Mouse (Mus musculus) hindbrain, embryonic 11.5 days (tissue): Measurements from ENCODE around the gene Dnah11. TPM values are rescaled to one million over a fixed set of nuclear protein-coding genes. Genes with fewer than 3 reads are reported as not detected.

Experiments
- ATAC-seq: fragments of 200-750 bp; cut with Nextera tagmentation; 2 replicates; pipeline ENCODE4 v1.8.0; 2017; ENCODE audit warnings: mild to moderate bottlenecking, moderate TSS enrichment, moderate library complexity; ENCODE audit not compliant: low FRiP score
- DNase-seq: peaks from one replicate; pipeline ENCODE4 v3.0.0-alpha.2; 2015; ENCODE audit warnings: low spot score
- H3K27ac ChIP-seq: fragments of 300-500 bp; sonication (generic); 2 replicates; pipeline ENCODE4 v1.5.1; 2014; ENCODE audit warnings: mild to moderate bottlenecking, low read depth, low read length
- H3K27me3 ChIP-seq: fragments of 300-500 bp; sonication (generic); 2 replicates; pipeline ENCODE4 v1.6.1; 2014; ENCODE audit warnings: mild to moderate bottlenecking, low read length, moderate library complexity, mixed read lengths; ENCODE audit not compliant: control insufficient read depth, insufficient read depth
- H3K36me3 ChIP-seq: fragments of 300-500 bp; sonication (generic); 2 replicates; pipeline ENCODE4 v1.6.1; 2014; ENCODE audit warnings: mild to moderate bottlenecking, low read length, moderate library complexity, mixed read lengths; ENCODE audit not compliant: control insufficient read depth, insufficient read depth
- H3K4me1 ChIP-seq: fragments of 300-500 bp; sonication (generic); replicated peaks from 2 replicates; pipeline ENCODE4 v1.6.1; 2014; ENCODE audit warnings: low read length, mixed read lengths; ENCODE audit not compliant: control insufficient read depth, insufficient read depth
- H3K4me2 ChIP-seq: fragments of 300-500 bp; sonication (generic); replicated peaks from 2 replicates; pipeline ENCODE4 v1.6.1; 2014; ENCODE audit warnings: mild to moderate bottlenecking, low read depth, low read length
- H3K4me3 ChIP-seq: fragments of 300-500 bp; sonication (generic); 2 replicates; pipeline ENCODE4 v1.5.1; 2014; ENCODE audit warnings: low read depth, low read length
- H3K9ac ChIP-seq: fragments of 300-500 bp; sonication (generic); 2 replicates; pipeline ENCODE4 v1.6.1; 2014; ENCODE audit warnings: low read depth, low read length
- H3K9me3 ChIP-seq: fragments of 300-500 bp; sonication (generic); 2 replicates; pipeline ENCODE4 v1.6.1; 2016; ENCODE audit warnings: low read length; ENCODE audit not compliant: control insufficient read depth
- WGBS: fragments of 180-500 bp; shearing (Covaris S2); extraction: QIAGEN DNeasy Blood & Tissue Kit; methylation state at CpG from one replicate; pipeline ENCODE4 v1.1.7; 2014; 5-methylcytosine and 5-hydroxymethylcytosine counted together
- polyA plus RNA-seq: library from polyadenylated mRNA; unstranded; fragments of >200 nt; fragmentation: Nextera tagmentation; extraction: Ambion mirVana; gene quantifications from 2 replicates; pipeline ENCODE4 v1.2.1, GENCODE M21; 2014

The Dnah11 gene
- polyA plus RNA-seq, 1 experiment from 2014 or later, result 0.43 TPM

DNA sequence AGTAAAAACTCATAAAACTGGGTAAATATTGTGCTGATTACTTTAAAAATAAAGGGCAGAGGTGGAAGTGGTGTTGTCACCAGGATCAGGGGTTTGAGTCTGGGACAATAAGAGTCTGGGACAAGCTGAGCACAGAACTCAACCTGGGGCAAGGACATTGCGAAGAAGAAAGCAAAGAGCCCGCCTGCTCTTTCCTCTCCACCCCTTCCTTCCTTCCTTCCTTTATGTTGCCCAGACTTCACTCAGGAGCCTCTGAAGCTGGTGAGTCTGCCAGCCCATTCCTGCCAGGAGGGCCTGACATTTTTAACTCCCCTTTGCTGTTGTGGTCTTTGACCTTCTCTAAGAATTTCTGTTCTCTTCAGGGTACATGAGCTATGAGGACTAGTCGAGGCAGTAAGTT, 86.9 kb downstream of the Dnah11 start:
- 88% methylated on average over 3 of the region's 3 CpGs for WGBS
- H3K36me3 ChIP-seq, result no peaks in the 10 kb centered on the region
- no peak overlapping the region for H3K27ac ChIP-seq
- H3K4me1 ChIP-seq, result no peaks in the 10 kb centered on the region
- no peak for DNase-seq
- H3K4me3 ChIP-seq, result no peak overlapping the region
- ATAC-seq, result no peak
- H3K9ac ChIP-seq, result no peak overlapping the region
- H3K9me3 ChIP-seq, result no peaks in the 10 kb centered on the region
- no peak overlapping the region for H3K4me2 ChIP-seq
- H3K27me3 ChIP-seq, result peaks cover 2% of the 10 kb centered on the region; the same call in 1 of the 2 replicates

DNA sequence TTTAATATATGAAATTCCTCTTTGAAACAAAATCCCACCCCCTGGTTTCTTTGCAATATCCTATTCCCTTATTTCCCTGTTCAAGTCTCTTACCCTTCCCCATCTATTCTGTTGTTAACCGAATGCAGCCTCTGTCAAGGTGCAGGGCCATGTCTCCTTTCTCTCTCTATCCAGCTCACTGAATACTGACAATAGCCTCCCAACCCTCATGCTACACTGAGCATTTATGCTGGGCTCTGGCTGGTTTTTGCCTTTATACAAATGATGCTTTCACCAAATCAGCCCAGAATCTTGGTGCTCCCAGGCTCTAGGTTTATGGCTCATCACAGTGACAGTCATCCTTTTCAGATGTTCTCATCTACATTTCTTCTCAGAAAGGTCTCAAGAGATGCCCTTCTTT, 91.1 kb downstream of the Dnah11 start:
- WGBS, result 40% methylated on average over 1 of the region's 1 CpGs
- Histone ChIP-seq H3K4me1 (no peaks in the 10 kb centered on the region), H3K27me3 (peaks cover 4% of the 10 kb centered on the region; the same call in 1 of the 2 replicates), H3K9ac (no peak overlapping the region), H3K27ac (no peak overlapping the region), H3K4me3 (no peak overlapping the region), H3K4me2 (no peak overlapping the region), H3K9me3 (no peaks in the 10 kb centered on the region), H3K36me3 (no peaks in the 10 kb centered on the region)
- DNase-seq, result no peak
- ATAC-seq, result no peak

DNA sequence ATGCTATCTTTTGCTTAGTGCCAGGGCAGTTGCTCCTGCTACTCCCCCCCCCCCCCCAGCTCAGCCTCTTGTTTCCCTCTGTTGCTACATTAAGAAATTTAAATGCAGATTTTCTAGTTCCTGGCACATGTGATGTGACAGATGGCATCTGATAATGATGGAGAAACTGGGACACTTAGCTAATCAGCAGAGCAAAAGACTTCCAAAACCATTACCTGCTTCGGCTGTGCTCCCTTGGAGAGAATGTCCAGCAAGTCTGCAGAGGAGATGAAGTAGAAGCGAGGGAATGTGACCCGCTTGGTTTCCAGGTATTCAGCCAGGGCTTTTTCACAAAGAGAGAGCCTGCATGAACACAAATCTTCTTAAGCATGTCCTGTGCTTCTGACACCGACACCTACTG, 94.3 kb downstream of the Dnah11 start:
- ATAC-seq (no peak), DNase-seq (no peak)
- no peaks in the 10 kb centered on the region for H3K36me3 ChIP-seq
- H3K27ac ChIP-seq, result no peak overlapping the region
- H3K27me3 ChIP-seq, result peaks cover 9% of the 10 kb centered on the region
- H3K9me3 ChIP-seq, result no peaks in the 10 kb centered on the region
- no peak overlapping the region for H3K4me3 ChIP-seq
- H3K4me1 ChIP-seq, result no peaks in the 10 kb centered on the region
- no peak overlapping the region for H3K4me2 ChIP-seq
- no peak overlapping the region for H3K9ac ChIP-seq
- 92% methylated on average over 4 of the region's 4 CpGs for WGBS

DNA sequence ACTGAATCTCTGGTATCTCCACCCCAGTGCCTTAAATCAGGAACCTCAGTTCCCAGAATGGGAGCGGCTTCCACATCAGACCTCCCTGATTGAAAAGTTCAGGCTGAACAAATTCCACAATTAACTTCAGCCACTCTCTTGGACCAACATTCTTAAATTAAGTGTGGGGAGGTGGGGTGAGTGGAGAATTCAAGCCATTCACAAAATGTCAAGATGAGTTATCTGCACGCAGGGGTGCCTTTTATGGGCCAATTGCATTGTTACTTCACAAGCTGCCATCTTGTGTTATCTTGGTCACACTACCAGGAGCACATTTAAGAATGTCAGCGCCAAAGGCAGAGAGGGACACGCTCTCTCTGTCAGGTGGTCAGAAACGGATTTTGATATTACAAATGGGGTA, 99.1 kb downstream of the Dnah11 start:
- no peak overlapping the region for H3K4me3 ChIP-seq
- H3K9me3 ChIP-seq, result no peaks in the 10 kb centered on the region
- no peaks in the 10 kb centered on the region for H3K4me1 ChIP-seq
- no peak overlapping the region for H3K4me2 ChIP-seq
- peaks cover 15% of the 10 kb centered on the region for H3K27me3 ChIP-seq
- H3K36me3 ChIP-seq, result no peaks in the 10 kb centered on the region
- ATAC-seq, result no peak
- H3K27ac ChIP-seq, result no peak overlapping the region
- no peak overlapping the region for H3K9ac ChIP-seq
- WGBS, result 38% methylated on average over 5 of the region's 5 CpGs
- DNase-seq, result peak; percentile 19

DNA sequence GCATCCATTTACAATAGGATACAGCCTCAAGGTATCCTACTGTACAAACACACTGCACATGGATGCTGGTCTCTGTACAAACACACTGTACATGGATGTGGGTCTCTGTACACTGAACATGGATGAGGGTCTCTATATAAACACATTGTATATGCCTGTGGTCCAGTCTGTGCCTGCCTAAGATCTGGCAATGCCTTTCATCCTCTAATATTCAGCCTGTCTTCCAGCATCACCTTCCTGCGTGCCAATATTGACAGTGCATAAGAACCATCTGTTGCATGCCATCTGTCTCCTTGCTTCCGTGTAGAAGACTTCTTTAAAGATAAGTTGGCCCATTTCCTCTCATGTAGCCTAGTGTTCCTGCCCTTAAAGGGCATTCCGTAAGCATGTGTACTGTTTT, 100.6 kb downstream of the Dnah11 start:
- Histone ChIP-seq H3K4me2 (no peak overlapping the region), H3K27me3 (peaks cover 15% of the 10 kb centered on the region), H3K4me1 (no peaks in the 10 kb centered on the region), H3K36me3 (no peaks in the 10 kb centered on the region), H3K9me3 (no peaks in the 10 kb centered on the region), H3K27ac (no peak overlapping the region), H3K9ac (no peak overlapping the region), H3K4me3 (no peak overlapping the region)
- no peak for ATAC-seq
- DNase-seq, result no peak
- WGBS, result 79% methylated on average over 3 of the region's 3 CpGs

DNA sequence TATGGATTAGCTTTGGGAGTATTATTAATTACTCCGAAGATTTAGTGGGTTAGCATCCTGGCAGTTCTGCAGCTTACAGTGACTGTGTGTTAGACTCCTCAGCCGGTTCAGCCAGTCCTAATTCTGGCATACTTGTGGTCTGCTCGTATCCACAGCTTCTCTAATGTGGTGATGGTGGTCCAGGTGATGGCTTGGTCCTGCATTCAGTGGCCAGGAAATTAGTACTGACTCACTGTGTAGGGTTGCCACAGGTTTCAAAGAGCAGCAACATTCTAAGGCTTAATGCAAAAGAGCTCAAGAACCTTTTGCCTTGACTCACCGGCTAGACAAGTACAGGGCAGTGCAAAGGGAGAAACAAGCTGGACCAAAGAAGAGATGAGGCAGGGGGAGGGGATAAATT, 103.9 kb downstream of the Dnah11 start:
- Histone ChIP-seq H3K27ac (no peak overlapping the region), H3K36me3 (no peaks in the 10 kb centered on the region), H3K9ac (no peak overlapping the region), H3K4me1 (no peaks in the 10 kb centered on the region), H3K4me3 (no peak overlapping the region), H3K27me3 (peaks cover 7% of the 10 kb centered on the region), H3K4me2 (no peak overlapping the region), H3K9me3 (no peaks in the 10 kb centered on the region)
- 91% methylated on average over 4 of the region's 4 CpGs for WGBS
- ATAC-seq (no peak), DNase-seq (no peak)

DNA sequence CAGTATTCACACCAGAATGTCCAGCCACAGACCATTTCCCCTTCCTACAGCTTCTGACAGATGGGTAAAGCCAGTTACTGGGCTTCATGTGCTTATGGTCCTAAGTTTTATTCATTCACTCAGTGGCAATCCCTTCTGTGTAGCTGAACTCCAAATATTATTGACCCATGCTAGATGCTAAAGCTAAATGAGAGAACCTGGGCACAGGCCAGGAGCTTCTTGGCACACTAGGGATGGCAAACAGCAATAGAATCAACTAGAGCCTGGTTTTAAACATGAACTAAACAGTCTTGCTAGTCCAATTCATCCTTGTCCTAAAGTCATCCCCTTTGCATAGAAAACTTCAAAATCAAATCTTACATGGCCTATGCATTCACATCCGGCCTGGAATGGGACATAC, 113.6 kb downstream of the Dnah11 start:
- Histone ChIP-seq H3K9me3 (no peaks in the 10 kb centered on the region), H3K27me3 (no peaks in the 10 kb centered on the region), H3K4me3 (no peak overlapping the region), H3K4me1 (no peaks in the 10 kb centered on the region), H3K36me3 (no peaks in the 10 kb centered on the region), H3K4me2 (no peak overlapping the region), H3K27ac (no peak overlapping the region), H3K9ac (no peak overlapping the region)
- DNase-seq (no peak), ATAC-seq (no peak)
- WGBS, result 78% methylated on average over 1 of the region's 1 CpGs

DNA sequence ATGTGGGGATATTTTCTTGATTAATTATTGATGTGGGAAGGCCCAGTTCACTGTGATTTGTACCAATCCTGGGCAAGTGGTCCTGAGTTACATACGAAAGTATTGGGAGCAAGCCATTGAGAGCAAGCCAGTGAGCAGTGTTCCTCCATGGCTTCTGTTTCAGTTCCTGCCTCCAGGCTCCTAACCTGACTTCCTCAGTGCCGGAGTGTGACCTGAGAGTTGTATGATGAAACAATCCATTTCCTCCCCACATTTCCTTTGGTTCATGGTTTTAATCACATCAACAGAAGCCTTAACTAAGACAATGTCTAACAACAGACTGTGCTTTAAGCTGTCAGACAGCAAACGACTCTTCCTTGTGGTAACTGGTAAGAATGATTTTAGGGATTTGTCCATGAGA, 114.0 kb downstream of the Dnah11 start:
- Histone ChIP-seq H3K9ac (no peak overlapping the region), H3K27me3 (no peaks in the 10 kb centered on the region), H3K4me1 (no peaks in the 10 kb centered on the region), H3K27ac (no peak overlapping the region), H3K36me3 (no peaks in the 10 kb centered on the region), H3K4me3 (no peak overlapping the region), H3K9me3 (no peaks in the 10 kb centered on the region), H3K4me2 (no peak overlapping the region)
- WGBS, result 90% methylated on average over 3 of the region's 3 CpGs
- no peak for DNase-seq
- ATAC-seq, result no peak

DNA sequence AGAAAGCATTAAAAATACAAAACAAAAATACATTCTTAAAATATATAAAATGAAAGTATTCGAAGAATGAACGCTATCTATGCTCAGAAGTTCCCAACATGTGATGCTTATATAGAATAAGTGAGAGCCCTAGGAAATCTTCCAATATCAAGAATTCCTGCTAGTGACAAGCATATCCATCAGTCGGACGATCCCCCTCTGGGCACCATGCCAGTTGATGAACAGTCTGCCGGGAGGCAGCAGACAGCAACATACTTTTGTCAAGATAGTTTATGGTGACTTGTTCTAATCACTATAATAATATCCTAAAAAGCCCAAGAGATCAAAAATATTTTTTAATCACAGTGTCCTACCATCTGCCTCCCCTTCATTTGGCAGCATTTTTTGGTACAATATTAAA, 114.7 kb downstream of the Dnah11 start:
- WGBS, result 87% methylated on average over 5 of the region's 5 CpGs
- Histone ChIP-seq H3K9me3 (no peaks in the 10 kb centered on the region), H3K4me3 (no peak overlapping the region), H3K27me3 (no peaks in the 10 kb centered on the region), H3K36me3 (no peaks in the 10 kb centered on the region), H3K27ac (no peak overlapping the region), H3K4me1 (no peaks in the 10 kb centered on the region), H3K4me2 (no peak overlapping the region), H3K9ac (no peak overlapping the region)
- no peak for ATAC-seq
- DNase-seq, result no peak
